Mouse (Mus musculus) MEL (cell line): Measurements from ENCODE around the gene Ppp3r2. TPM values are rescaled to one million over a fixed set of nuclear protein-coding genes. Genes with fewer than 3 reads are reported as not detected.
A peak's percentile ranks its signal among the peaks of the same experiment; 100 is the strongest.

Experiments
- DNase-seq: peaks from one replicate; pipeline ENCODE4 v3.0.0; 2011; ENCODE audit warnings: low read depth, low spot score
- H3K27ac ChIP-seq: 2 replicates; pipeline ENCODE4 v1.5.1; 2012; ENCODE audit warnings: low read depth, mild to moderate bottlenecking, control low read depth, low read length, moderate library complexity; ENCODE audit not compliant: control insufficient read depth
- H3K27me3 ChIP-seq, 2 experiments: fragments of 150-350 bp in 1 of 2; sonication (generic) in 1 of 2; 2 replicates each; pipeline ENCODE4 v1.6.1; 2012; ENCODE audit warnings: low read length in 2 of 2, mild to moderate bottlenecking in 2 of 2, improper control_type of control experiment in 1 of 2, moderate library complexity in 1 of 2; ENCODE audit not compliant: insufficient read depth in 2 of 2, control insufficient read depth in 1 of 2
- H3K36me3 ChIP-seq, 2 experiments: 2 replicates each; pipeline ENCODE4 v1.6.1; 2012 to 2014; ENCODE audit warnings: low read length in 2 of 2, improper control_type of control experiment in 1 of 2, inconsistent platforms in 1 of 2, mild to moderate bottlenecking in 1 of 2; ENCODE audit not compliant: insufficient read depth in 2 of 2, control insufficient read depth in 1 of 2
- H3K4me1 ChIP-seq, 2 experiments: fragments of 150-350 bp in 1 of 2; sonication (generic) in 1 of 2; 2 replicates each; pipeline ENCODE4 v1.6.1; 2012; ENCODE audit warnings: low read length in 2 of 2, improper control_type of control experiment in 1 of 2, mild to moderate bottlenecking in 1 of 2; ENCODE audit not compliant: insufficient read depth in 2 of 2, control insufficient read depth in 1 of 2
- H3K4me3 ChIP-seq, 2 experiments: fragments of 150-350 bp in 1 of 2; sonication (generic) in 1 of 2; 2 replicates each; pipeline ENCODE4 v1.5.1; 2012; ENCODE audit warnings: low read depth in 2 of 2, low read length in 2 of 2, mild to moderate bottlenecking in 2 of 2, moderate library complexity in 2 of 2, control low read depth in 1 of 2, improper control_type of control experiment in 1 of 2; ENCODE audit not compliant: control insufficient read depth in 1 of 2, insufficient read depth in 1 of 2
- H3K79me2 ChIP-seq: 2 replicates; pipeline ENCODE4 v1.6.1; 2012; ENCODE audit warnings: mild to moderate bottlenecking, low read length, moderate library complexity; ENCODE audit not compliant: control insufficient read depth, poor library complexity, insufficient read depth
- H3K9ac ChIP-seq: 2 replicates; pipeline ENCODE4 v1.6.1; 2012; ENCODE audit warnings: low read depth, mild to moderate bottlenecking, control low read depth, low read length, moderate library complexity; ENCODE audit not compliant: control insufficient read depth, poor library complexity, severe bottlenecking
- H3K9me3 ChIP-seq: fragments of 150-350 bp; sonication (generic); replicated peaks from 2 replicates; pipeline ENCODE4 v1.6.1; 2012; ENCODE audit warnings: mild to moderate bottlenecking, low read length, improper control_type of control experiment, moderate library complexity; ENCODE audit not compliant: insufficient read depth
- BHLHE40 ChIP-seq: IDR thresholded peaks from 2 replicates; pipeline ENCODE4 v1.6.1; 2012; ENCODE audit warnings: low read depth, mild to moderate bottlenecking, inconsistent platforms, low read length, improper control_type of control experiment, borderline replicate concordance
- CHD1 ChIP-seq: IDR thresholded peaks from 2 replicates; pipeline ENCODE4 v1.6.1; 2012; ENCODE audit warnings: low read depth, mild to moderate bottlenecking, inconsistent platforms, low read length, improper control_type of control experiment
- CHD2 ChIP-seq: IDR thresholded peaks from 2 replicates; pipeline ENCODE4 v1.6.1; 2011; ENCODE audit warnings: low read length, improper control_type of control experiment
- CTCF ChIP-seq, 3 experiments: IDR thresholded peaks in 2 of 3; conservative IDR thresholded peaks in 1 of 3; 2 replicates each; pipeline ENCODE4 v1.5.1; 2011 to 2012; ENCODE audit warnings: low read length in 3 of 3, low read depth in 2 of 3, mild to moderate bottlenecking in 2 of 3, improper control_type of control experiment in 1 of 3, inconsistent platforms in 1 of 3, mixed read lengths in 1 of 3, moderate library complexity in 1 of 3; ENCODE audit not compliant: control insufficient read depth in 1 of 3, insufficient read depth in 1 of 3, poor library complexity in 1 of 3, severe bottlenecking in 1 of 3
- E2F4 ChIP-seq: IDR thresholded peaks from 2 replicates; pipeline ENCODE4 v1.6.1; 2011; ENCODE audit warnings: low read depth, low read length, improper control_type of control experiment, borderline replicate concordance
- EP300 ChIP-seq, 2 experiments: IDR thresholded peaks; 2 replicates each; pipeline ENCODE4 v1.6.1; 2011; ENCODE audit warnings: improper control_type of control experiment in 2 of 2, low read length in 2 of 2, low read depth in 1 of 2, mild to moderate bottlenecking in 1 of 2
- GATA1 ChIP-seq: IDR thresholded peaks from 2 replicates; pipeline ENCODE4 v1.6.1; 2011; ENCODE audit warnings: low read depth, low read length, improper control_type of control experiment
- JUND ChIP-seq: IDR thresholded peaks from 2 replicates; pipeline ENCODE4 v1.6.1; 2011; ENCODE audit warnings: low read depth, mild to moderate bottlenecking, improper control_type of control experiment, low read length
- KAT2A ChIP-seq: conservative IDR thresholded peaks from 2 replicates; pipeline ENCODE4 v1.6.1; 2012; ENCODE audit warnings: low read depth, low read length, improper control_type of control experiment, inconsistent platforms
- MAX ChIP-seq: IDR thresholded peaks from 2 replicates; pipeline ENCODE4 v1.6.1; 2011; ENCODE audit warnings: low read length, improper control_type of control experiment
- MAZ ChIP-seq: IDR thresholded peaks from 2 replicates; pipeline ENCODE4 v1.6.1; 2012; ENCODE audit warnings: low read depth, mild to moderate bottlenecking, inconsistent platforms, low read length, improper control_type of control experiment
- MEF2A ChIP-seq: IDR thresholded peaks from 2 replicates; pipeline ENCODE4 v1.6.1; 2014; ENCODE audit warnings: low read depth, mild to moderate bottlenecking, inconsistent platforms, low read length, improper control_type of control experiment; ENCODE audit not compliant: poor library complexity, insufficient replicate concordance, severe bottlenecking; ENCODE audit errors: extremely low read depth
- MXI1 ChIP-seq: IDR thresholded peaks from 2 replicates; pipeline ENCODE4 v1.6.1; 2011; ENCODE audit warnings: mild to moderate bottlenecking, low read depth, low read length, improper control_type of control experiment
- MYB ChIP-seq: IDR thresholded peaks from 2 replicates; pipeline ENCODE4 v1.6.1; 2011; ENCODE audit warnings: mild to moderate bottlenecking, low read depth, low read length, improper control_type of control experiment
- NELFE ChIP-seq: IDR thresholded peaks from 2 replicates; pipeline ENCODE4 v1.6.1; 2011; ENCODE audit warnings: low read depth, low read length, improper control_type of control experiment
- POLR2A ChIP-seq, 2 experiments: IDR thresholded peaks; 2 replicates each; pipeline ENCODE4 v1.6.1; 2011 to 2012; ENCODE audit warnings: low read length in 2 of 2, mild to moderate bottlenecking in 2 of 2, control low read depth in 1 of 2, improper control_type of control experiment in 1 of 2, low read depth in 1 of 2, moderate library complexity in 1 of 2; ENCODE audit not compliant: control insufficient read depth in 1 of 2, insufficient read depth in 1 of 2, poor library complexity in 1 of 2
- POLR2AphosphoS2 ChIP-seq: IDR thresholded peaks from 2 replicates; pipeline ENCODE4 v1.6.1; 2011; ENCODE audit warnings: low read length, improper control_type of control experiment
- RAD21 ChIP-seq: IDR thresholded peaks from 2 replicates; pipeline ENCODE4 v1.6.1; 2011; ENCODE audit warnings: mild to moderate bottlenecking, low read depth, low read length, improper control_type of control experiment
- RCOR1 ChIP-seq: IDR thresholded peaks from 2 replicates; pipeline ENCODE4 v1.6.1; 2012; ENCODE audit warnings: low read depth, mild to moderate bottlenecking, inconsistent platforms, low read length, improper control_type of control experiment
- TAL1 ChIP-seq: IDR thresholded peaks from 2 replicates; pipeline ENCODE4 v1.6.1; 2012; ENCODE audit warnings: mild to moderate bottlenecking, inconsistent platforms, low read length, moderate library complexity, mixed read lengths
- TBP ChIP-seq: IDR thresholded peaks from 2 replicates; pipeline ENCODE4 v1.8.0; 2011; ENCODE audit warnings: low read depth, low read length, improper control_type of control experiment
- TCF12 ChIP-seq: IDR thresholded peaks from 2 replicates; pipeline ENCODE4 v1.6.1; 2014; ENCODE audit warnings: low read depth, mild to moderate bottlenecking, inconsistent platforms, low read length, improper control_type of control experiment, moderate library complexity
- USF1 ChIP-seq: IDR thresholded peaks from 2 replicates; pipeline ENCODE4 v1.6.1; 2014; ENCODE audit warnings: low read depth, mild to moderate bottlenecking, inconsistent platforms, low read length, improper control_type of control experiment, moderate library complexity
- ZC3H11A ChIP-seq: IDR thresholded peaks from 2 replicates; pipeline ENCODE4 v1.6.1; 2012; ENCODE audit warnings: low read depth, mild to moderate bottlenecking, inconsistent platforms, low read length, improper control_type of control experiment
- ZKSCAN1 ChIP-seq: IDR thresholded peaks from 2 replicates; pipeline ENCODE4 v1.6.1; 2012; ENCODE audit warnings: low read depth, mild to moderate bottlenecking, inconsistent platforms, low read length, improper control_type of control experiment, moderate library complexity
- ZMIZ1 ChIP-seq: IDR thresholded peaks from 2 replicates; pipeline ENCODE4 v1.6.1; 2012; ENCODE audit warnings: low read depth, mild to moderate bottlenecking, inconsistent platforms, low read length, improper control_type of control experiment, moderate library complexity
- ZNF384 ChIP-seq: IDR thresholded peaks from 2 replicates; pipeline ENCODE4 v1.6.1; 2012; ENCODE audit warnings: low read depth, mild to moderate bottlenecking, inconsistent platforms, low read length, improper control_type of control experiment
- polyA plus RNA-seq, 2 experiments: library from polyadenylated mRNA; stranded (reverse) in 1 of 2; unstranded in 1 of 2; fragments of >175 nt in 1 of 2; fragments of >200 nt in 1 of 2; gene quantifications; 2 replicates each; pipeline versions ENCODE4 v1.2.1 to v1.2.4; 2012; ENCODE audit warnings: low replicate concordance in 2 of 2, low read depth in 1 of 2; ENCODE audit not compliant: insufficient read length in 2 of 2, insufficient read depth in 1 of 2, missing spikeins in 1 of 2
- total RNA-seq: library from RNA; depleted of rRNA; stranded (reverse); fragments of 300-350 nt; gene quantifications from 2 replicates; pipeline ENCODE4 v1.2.3, GENCODE M21; 2012

Gene Ppp3r2
- total and polyA plus RNA-seq, 3 experiments = not detected

- Histone ChIP-seq H3K4me1 (no peaks in the 10 kb centered on the region), H3K36me3 (peaks cover 0 to 5% of the 10 kb centered on the region in 2 experiments; a peak in 1 of 4 replicates), H3K79me2 (no peaks in the 10 kb centered on the region), H3K4me3 (no peak overlapping the region)
- TF ChIP-seq MYB (no peak), MAZ (no peak), MAX (no peak), KAT2A (no peak), USF1 (no peak), MEF2A (no peak), E2F4 (no peak), POLR2AphosphoS2 (no peak)
- TF ChIP-seq, all 39 proteins: peak for 0
- DNase-seq = no peak
- H3K9me3 ChIP-seq = no peaks in the 10 kb centered on the region
- H3K27me3 ChIP-seq = no peaks in the 10 kb centered on the region
- no peak overlapping the region for H3K27ac ChIP-seq
- H3K9ac ChIP-seq = no peak overlapping the region
Measured at GRCm38 (mm10) chr4:49661664-49662063, 20.2 kb downstream of the Ppp3r2 start.

GRCm38 (mm10) chr4:49659421-49659820 lies 22.4 kb downstream of the Ppp3r2 start:
- H3K9me3 ChIP-seq = no peaks in the 10 kb centered on the region
- TF ChIP-seq KAT2A = no peak
- TF ChIP-seq NELFE = no peak
- TF ChIP-seq TCF12 = no peak
- no peak for TF ChIP-seq E2F4
- no peak for TF ChIP-seq TAL1
- TF ChIP-seq JUND = no peak
- no peak for TF ChIP-seq ZKSCAN1
- TF ChIP-seq MAX = no peak
- TF ChIP-seq ZC3H11A = no peak
- TF ChIP-seq CHD2 = no peak
- no peak for TF ChIP-seq MEF2A
- TF ChIP-seq ZNF384 = no peak
- TF ChIP-seq, all 39 proteins: peak for 0
- peak; percentile 13 for DNase-seq
- no peaks in the 10 kb centered on the region; the same call in 1 of the 2 replicates for H3K79me2 ChIP-seq
- H3K9ac ChIP-seq = no peak overlapping the region
- no peaks in the 10 kb centered on the region for H3K27me3 ChIP-seq
- peaks cover 0 to 8% of the 10 kb centered on the region in 2 experiments; a peak in 2 of 4 replicates for H3K36me3 ChIP-seq
- no peak overlapping the region for H3K4me3 ChIP-seq
- no peak overlapping the region for H3K27ac ChIP-seq
- no peaks in the 10 kb centered on the region for H3K4me1 ChIP-seq

GRCm38 (mm10) chr4:49639913-49640312 lies 41.9 kb downstream of the Ppp3r2 start:
- H3K27me3 ChIP-seq = no peaks in the 10 kb centered on the region
- H3K9ac ChIP-seq = no peak overlapping the region
- TF ChIP-seq MAZ = no peak
- TF ChIP-seq CHD1 = no peak
- TF ChIP-seq ZC3H11A = no peak
- TF ChIP-seq GATA1 = peak; percentile 69; the same call in 1 of the 2 replicates
- TF ChIP-seq NELFE = no peak
- peak; percentile 76; the same call in 1 of the 2 replicates for TF ChIP-seq RCOR1
- TF ChIP-seq TAL1 = peak; percentile 64
- peak; percentile 85 for TF ChIP-seq BHLHE40
- TF ChIP-seq CTCF (IDR thresholded peaks at IDR 0.05 in 2 of 3, conservative IDR thresholded peaks at IDR 0.05 in 1 of 3; ENCODE audit: control insufficient read depth in 1 of 3, insufficient read depth in 1 of 3, low read depth in 2 of 3, low read length in 3 of 3, poor library complexity in 1 of 3, severe bottlenecking in 1 of 3) = peak in 1 of 3 experiments; percentile 30; a peak in 2 of 6 replicates
- TF ChIP-seq RAD21 = no peak
- TF ChIP-seq TBP = no peak
- TF ChIP-seq TCF12 = peak; percentile 81
- no peak for TF ChIP-seq ZMIZ1
- no peak for TF ChIP-seq POLR2A (IDR thresholded peaks at IDR 0.05; ENCODE audit: control insufficient read depth in 1 of 2, insufficient read depth in 1 of 2, low read depth in 1 of 2, low read length in 2 of 2, poor library complexity in 1 of 2)
- TF ChIP-seq MXI1 = peak; percentile 19; the same call in 1 of the 2 replicates
- TF ChIP-seq EP300 (IDR thresholded peaks at IDR 0.05; ENCODE audit: low read depth in 1 of 2, low read length in 2 of 2) = peak; percentile 76 to 78
- DNase-seq = peak; percentile 51
- H3K4me3 ChIP-seq = no peak overlapping the region
- H3K36me3 ChIP-seq = peaks cover 5 to 15% of the 10 kb centered on the region in 2 experiments
- no peaks in the 10 kb centered on the region for H3K79me2 ChIP-seq
- no peaks in the 10 kb centered on the region for H3K9me3 ChIP-seq
- peaks cover 0 to 3% of the 10 kb centered on the region in 2 experiments; a peak in 2 of 4 replicates for H3K4me1 ChIP-seq
- no peak overlapping the region for H3K27ac ChIP-seq
